Mouse (Mus musculus): ENCODE data around the gene Cenpq. TPM values are rescaled to one million over a fixed set of nuclear protein-coding genes. Genes with fewer than 3 reads are reported as not detected.

The Cenpq gene
- total RNA-seq, 2 experiments from 2014 or later: 3.4 to 4.0 TPM

Other genes with a start within 250 kb of the Cenpq start
- gene Esp1, start 207.9 kb downstream of the Cenpq start, total RNA-seq (2021): not detected
- not detected for gene Crisp2, start 128.0 kb downstream of the Cenpq start, total RNA-seq (2021)
- not detected for gene Rhag, start 123.9 kb downstream of the Cenpq start, total RNA-seq (2021)
- under 1 TPM; 0.21 to 0.22 TPM for gene 9130008F23Rik, start 54.5 kb downstream of the Cenpq start, total RNA-seq (2021)
- gene Glyatl3, start 20.7 kb downstream of the Cenpq start, total RNA-seq (2021): not detected
- gene Mut, start 362 bp downstream of the Cenpq start, total RNA-seq (2021): 10 to 100 TPM; 43.8 to 49.5 TPM

Measured in layer of hippocampus, postnatal 25 days (tissue).